Mouse (Mus musculus) limb, embryonic 14.5 days (tissue): ENCODE results near the gene Hoxb5. TPM values are rescaled to one million over a fixed set of nuclear protein-coding genes. Genes with fewer than 3 reads are reported as not detected.

Experiments used
- ATAC-seq: fragments of 200-750 bp; cut with Nextera tagmentation; 2 replicates; pipeline ENCODE4 v1.8.0; 2017; ENCODE audit warnings: low read depth, moderate number of reproducible peaks, moderate TSS enrichment; ENCODE audit not compliant: low FRiP score
- DNase-seq: peaks from one replicate; pipeline ENCODE4 v3.0.0-alpha.2; 2015; ENCODE audit warnings: low spot score
- H3K27ac ChIP-seq: fragments of 300-500 bp; sonication (generic); replicated peaks from 2 replicates; pipeline ENCODE4 v1.5.1; 2014; ENCODE audit warnings: low read depth, mild to moderate bottlenecking, low read length, moderate library complexity, mixed read lengths
- H3K27me3 ChIP-seq: fragments of 300-500 bp; sonication (generic); 2 replicates; pipeline ENCODE4 v1.6.1; 2014; ENCODE audit warnings: low read length, mixed read lengths; ENCODE audit not compliant: control insufficient read depth, insufficient read depth
- H3K36me3 ChIP-seq: fragments of 300-500 bp; sonication (generic); 2 replicates; pipeline ENCODE4 v1.6.1; 2014; ENCODE audit warnings: mild to moderate bottlenecking, low read length, moderate library complexity, mixed read lengths; ENCODE audit not compliant: control insufficient read depth, insufficient read depth
- H3K4me1 ChIP-seq: fragments of 300-500 bp; sonication (generic); 2 replicates; pipeline ENCODE4 v1.6.1; 2014; ENCODE audit warnings: antibody characterized with exemption, low read length, mixed read lengths; ENCODE audit not compliant: control insufficient read depth, insufficient read depth
- H3K4me2 ChIP-seq: fragments of 300-500 bp; sonication (generic); replicated peaks from 2 replicates; pipeline ENCODE4 v1.6.1; 2014; ENCODE audit warnings: low read depth, mild to moderate bottlenecking, low read length, moderate library complexity; ENCODE audit not compliant: severe bottlenecking
- H3K4me3 ChIP-seq: fragments of 300-500 bp; sonication (generic); replicated peaks from 2 replicates; pipeline ENCODE4 v1.5.1; 2014; ENCODE audit warnings: low read length
- H3K9ac ChIP-seq: fragments of 300-500 bp; sonication (generic); 2 replicates; pipeline ENCODE4 v1.6.1; 2014; ENCODE audit warnings: mild to moderate bottlenecking, low read depth, low read length, moderate library complexity; ENCODE audit not compliant: severe bottlenecking
- H3K9me3 ChIP-seq: fragments of 300-500 bp; sonication (generic); 2 replicates; pipeline ENCODE4 v1.6.1; 2016; ENCODE audit warnings: low read length; ENCODE audit not compliant: control insufficient read depth
- POLR2A ChIP-seq: fragments of 200-500 bp; IDR thresholded peaks from 2 replicates; pipeline ENCODE4 v1.8.0; 2012; ENCODE audit warnings: inconsistent platforms, mild to moderate bottlenecking, moderate library complexity, borderline replicate concordance; ENCODE audit not compliant: insufficient read depth, insufficient read length; ENCODE audit errors: extremely low read depth
- WGBS: fragments of 180-500 bp; shearing (Covaris S2); extraction: QIAGEN DNeasy Blood & Tissue Kit; methylation state at CpG from one replicate; pipeline ENCODE4 v1.1.7; 2014; 5-methylcytosine and 5-hydroxymethylcytosine counted together
- polyA plus RNA-seq, 2 experiments: library from polyadenylated mRNA; depleted of rRNA in 1 of 2; stranded (reverse) in 1 of 2; unstranded in 1 of 2; fragments of >200 nt; fragmentation: Nextera tagmentation in 1 of 2; extraction: Ambion mirVana in 1 of 2; gene quantifications; 2 replicates each; pipeline versions ENCODE4 v1.2.1 to v1.2.3; 2012 to 2014

Gene Hoxb5
- polyA plus RNA-seq, 2 experiments = 0.85 to 1.8 TPM

GRCm38 (mm10) chr11:96257141-96257540 is 46.0 kb upstream of the Hoxb5 start:
- ATAC-seq = no peak
- Histone ChIP-seq H3K9me3 (no peaks in the 10 kb centered on the region), H3K27ac (no peak overlapping the region), H3K27me3 (peaks cover 92% of the 10 kb centered on the region), H3K4me1 (peaks cover 12% of the 10 kb centered on the region; the same call in 1 of the 2 replicates), H3K4me3 (no peak overlapping the region), H3K4me2 (no peak overlapping the region), H3K9ac (no peak overlapping the region), H3K36me3 (no peaks in the 10 kb centered on the region)
- 40% methylated on average over 2 of the region's 2 CpGs for WGBS
- TF ChIP-seq POLR2A = no peak
- no peak for DNase-seq

- TF ChIP-seq POLR2A = no peak
- Histone ChIP-seq H3K36me3 (no peaks in the 10 kb centered on the region), H3K9ac (no peak overlapping the region), H3K4me2 (no peak overlapping the region), H3K4me1 (peaks cover 12% of the 10 kb centered on the region; the same call in 1 of the 2 replicates), H3K4me3 (no peak overlapping the region), H3K27ac (no peak overlapping the region), H3K9me3 (no peaks in the 10 kb centered on the region), H3K27me3 (peaks cover 93% of the 10 kb centered on the region)
- DNase-seq = no peak
- ATAC-seq = no peak
- WGBS = 14% methylated on average over 2 of the region's 2 CpGs
These were observed 44.1 kb upstream of the Hoxb5 start for GRCm38 (mm10) chr11:96259038-96259437.

- H3K4me2 ChIP-seq = no peak overlapping the region
- no peaks in the 10 kb centered on the region for H3K36me3 ChIP-seq
- H3K9ac ChIP-seq = no peak overlapping the region
- ATAC-seq (no peak), DNase-seq (no peak)
- H3K4me1 ChIP-seq = peaks cover 12% of the 10 kb centered on the region; the same call in 1 of the 2 replicates
- no peak for TF ChIP-seq POLR2A
- no peaks in the 10 kb centered on the region for H3K9me3 ChIP-seq
- WGBS = 0% methylated on average over 1 of the region's 1 CpGs
- no peak overlapping the region for H3K4me3 ChIP-seq
- no peak overlapping the region for H3K27ac ChIP-seq
- peaks cover 93% of the 10 kb centered on the region for H3K27me3 ChIP-seq
These were observed 43.6 kb upstream of the Hoxb5 start for GRCm38 (mm10) chr11:96259511-96259910.

- TF ChIP-seq POLR2A = no peak
- no peaks in the 10 kb centered on the region for H3K36me3 ChIP-seq
- ATAC-seq = 0 out of 2 replicates have a peak, but pooled peaks have one; percentile 9
- no peak overlapping the region for H3K4me3 ChIP-seq
- no peak overlapping the region for H3K27ac ChIP-seq
- 0 out of 2 replicates have a peak, but pooled peaks cover 7% of the 10 kb centered on the region for H3K4me1 ChIP-seq
- no peak for DNase-seq
- H3K4me2 ChIP-seq = no peak overlapping the region; the same call in 1 of the 2 replicates
- H3K9me3 ChIP-seq = no peaks in the 10 kb centered on the region
- H3K9ac ChIP-seq = no peak overlapping the region
- WGBS = 1% methylated on average over 23 of the region's 23 CpGs
- H3K27me3 ChIP-seq = peaks cover 96% of the 10 kb centered on the region
These were observed 42.7 kb upstream of the Hoxb5 start for GRCm38 (mm10) chr11:96260310-96260970.

- 0 out of 2 replicates have a peak, but pooled peaks cover 7% of the 10 kb centered on the region for H3K4me1 ChIP-seq
- 3% methylated on average over 24 of the region's 24 CpGs for WGBS
- no peak for ATAC-seq
These were observed 41.7 kb upstream of the Hoxb5 start for GRCm38 (mm10) chr11:96261323-96261890.

More at GRCm38 (mm10) chr11:96261323-96261890, 41.7 kb upstream of the Hoxb5 start:
- H3K4me2 ChIP-seq = no peak overlapping the region
- H3K9ac ChIP-seq = no peak overlapping the region
- H3K36me3 ChIP-seq = no peaks in the 10 kb centered on the region
- H3K27ac ChIP-seq = no peak overlapping the region
- 0 out of 2 replicates have a peak overlapping the region, but pooled peaks have one; percentile 6 for H3K4me3 ChIP-seq
- peaks cover 96% of the 10 kb centered on the region for H3K27me3 ChIP-seq
- H3K9me3 ChIP-seq = no peaks in the 10 kb centered on the region
- DNase-seq = peak; percentile 68
- TF ChIP-seq POLR2A = no peak
